Mouse (Mus musculus): ENCODE measurements at regions not wholly inside any gene's neighbourhood (a gene's known extent, or its start where the extent isn't known, plus 50 kb on each side); places are given as distances from the start of the nearest gene placed in this dataset.

DNA sequence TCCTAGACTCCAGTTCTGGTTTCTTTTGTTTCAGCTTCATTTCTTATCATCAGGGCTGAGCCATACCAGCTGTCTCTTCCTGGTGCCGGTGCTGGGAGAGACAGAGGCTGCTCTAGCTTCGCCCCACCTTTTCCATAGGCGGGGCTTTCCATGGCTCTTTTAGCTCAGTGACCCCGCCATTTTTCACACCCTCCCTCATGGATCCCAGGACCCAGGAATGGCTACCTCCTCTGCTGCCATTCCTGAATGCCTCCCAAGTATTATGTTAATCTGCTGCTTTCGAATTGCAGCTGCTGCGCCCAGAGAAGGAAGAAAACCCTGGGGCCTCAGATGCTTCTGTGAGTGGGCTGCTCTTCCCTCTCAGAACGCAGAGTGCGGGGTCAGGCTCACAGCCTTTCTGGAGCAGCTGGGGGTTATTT, 214.9 kb downstream of the Pik3r1 start:
- H3ac ChIP-seq (ENCODE audit: control insufficient read depth, insufficient read length) = no peak overlapping the region
- peak overlapping the region; percentile 34 for H3K4me2 ChIP-seq (ENCODE audit: low read depth)
- H3K27me3 ChIP-seq (ENCODE audit: control insufficient read depth, insufficient read depth, insufficient read length) = no peaks in the 10 kb centered on the region
- no peak overlapping the region for H3K4me3 ChIP-seq
- no peaks in the 10 kb centered on the region for H3K79me2 ChIP-seq (ENCODE audit: control insufficient read depth, insufficient read depth)
- TF ChIP-seq MAX (IDR thresholded peaks at IDR 0.05; ENCODE audit: low read depth) = no peak
- no peaks in the 10 kb centered on the region for H3K36me3 ChIP-seq (ENCODE audit: control insufficient read depth, insufficient read depth)

DNA sequence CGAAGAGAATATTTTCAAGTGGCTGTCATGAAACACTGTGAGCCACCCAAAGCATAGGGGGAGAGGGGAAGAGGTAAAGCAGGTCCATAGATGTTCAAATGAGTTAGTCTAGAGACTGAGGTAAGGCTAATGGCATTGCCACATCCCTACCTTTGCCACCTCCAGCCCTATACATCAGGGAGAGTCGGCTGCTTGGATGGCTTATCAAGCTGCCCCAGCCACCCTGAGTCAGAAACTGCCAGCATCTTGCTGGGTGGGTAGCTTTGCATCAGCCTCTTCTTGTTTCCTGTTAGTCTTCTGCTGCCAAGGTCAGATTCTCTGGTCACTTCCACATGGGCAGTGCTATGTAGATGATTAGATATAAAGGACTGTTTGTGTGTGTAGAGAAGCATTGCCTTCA, 215.6 kb downstream of the Pik3r1 start:
- H3K79me2 ChIP-seq (ENCODE audit: control insufficient read depth, insufficient read depth) = no peaks in the 10 kb centered on the region
- no peak overlapping the region for H3ac ChIP-seq (ENCODE audit: control insufficient read depth, insufficient read length)
- no peaks in the 10 kb centered on the region for H3K36me3 ChIP-seq (ENCODE audit: control insufficient read depth, insufficient read depth)
- H3K27me3 ChIP-seq (ENCODE audit: control insufficient read depth, insufficient read depth, insufficient read length) = no peaks in the 10 kb centered on the region
- peak overlapping the region; percentile 34 for H3K4me2 ChIP-seq (ENCODE audit: low read depth)
- no peak overlapping the region for H3K4me3 ChIP-seq
- TF ChIP-seq MYOD1 (IDR thresholded peaks at IDR 0.05; ENCODE audit: control insufficient read depth in 1 of 3, insufficient read length in 2 of 3, low read depth in 2 of 3) = no peak
- no peak for TF ChIP-seq TCF3 (IDR thresholded peaks at IDR 0.05; ENCODE audit: insufficient read length, low read depth)
- no peak for TF ChIP-seq E2F4 (IDR thresholded peaks at IDR 0.05; ENCODE audit: insufficient read depth)
- TF ChIP-seq SRF (IDR thresholded peaks at IDR 0.05; ENCODE audit: control insufficient read depth, insufficient read length, low read depth) = no peak
- no peak for TF ChIP-seq REST (IDR thresholded peaks at IDR 0.05; ENCODE audit: insufficient read depth, insufficient read length)
- TF ChIP-seq POLR2A (IDR thresholded peaks at IDR 0.05; ENCODE audit: insufficient read length, low read depth) = no peak
- no peak for TF ChIP-seq USF1 (IDR thresholded peaks at IDR 0.05; ENCODE audit: low read depth)
- TF ChIP-seq MAX (IDR thresholded peaks at IDR 0.05; ENCODE audit: low read depth) = no peak
- TF ChIP-seq TCF12 (IDR thresholded peaks at IDR 0.05; ENCODE audit: insufficient read depth, poor library complexity, severe bottlenecking) = no peak

- no peak for TF ChIP-seq REST (IDR thresholded peaks at IDR 0.05; ENCODE audit: insufficient read depth, insufficient read length)
- TF ChIP-seq E2F4 (IDR thresholded peaks at IDR 0.05; ENCODE audit: insufficient read depth) = no peak
- TF ChIP-seq SRF (IDR thresholded peaks at IDR 0.05; ENCODE audit: control insufficient read depth, insufficient read length, low read depth) = no peak
- TF ChIP-seq USF1 (IDR thresholded peaks at IDR 0.05; ENCODE audit: low read depth) = no peak
- TF ChIP-seq CEBPB (IDR thresholded peaks at IDR 0.05; ENCODE audit: insufficient read depth, poor library complexity, severe bottlenecking) = no peak
- TF ChIP-seq MAX (IDR thresholded peaks at IDR 0.05; ENCODE audit: low read depth) = no peak
- no peak for TF ChIP-seq POLR2A (IDR thresholded peaks at IDR 0.05; ENCODE audit: insufficient read length, low read depth)
- TF ChIP-seq TCF3 (IDR thresholded peaks at IDR 0.05; ENCODE audit: insufficient read length, low read depth) = no peak
- no peak for TF ChIP-seq MYOD1 (IDR thresholded peaks at IDR 0.05; ENCODE audit: control insufficient read depth in 1 of 3, insufficient read length in 2 of 3, low read depth in 2 of 3)
- no peak for TF ChIP-seq MYOG (IDR thresholded peaks at IDR 0.05; ENCODE audit: control insufficient read depth in 1 of 3, insufficient read depth in 1 of 3, insufficient read length in 2 of 3, low read depth in 2 of 3)
- no peak for TF ChIP-seq TCF12 (IDR thresholded peaks at IDR 0.05; ENCODE audit: insufficient read depth, poor library complexity, severe bottlenecking)
- TF ChIP-seq POLR2AphosphoS2 (IDR thresholded peaks at IDR 0.05; ENCODE audit: insufficient read length, low read depth) = no peak
- H3ac ChIP-seq (ENCODE audit: control insufficient read depth, insufficient read length) = no peak overlapping the region
- H3K27me3 ChIP-seq (ENCODE audit: control insufficient read depth, insufficient read depth, insufficient read length) = no peaks in the 10 kb centered on the region
- H3K4me3 ChIP-seq = no peak overlapping the region
- H3K36me3 ChIP-seq (ENCODE audit: control insufficient read depth, insufficient read depth) = no peaks in the 10 kb centered on the region
- H3K4me2 ChIP-seq (ENCODE audit: low read depth) = no peak overlapping the region
- H3K79me2 ChIP-seq (ENCODE audit: control insufficient read depth, insufficient read depth) = no peaks in the 10 kb centered on the region
These were observed 216.9 kb downstream of the Pik3r1 start for GRCm38 (mm10) chr13:101551068-101551467.

GRCm38 (mm10) chr13:101550526-101550925, 217.5 kb downstream of the Pik3r1 start:
- H3ac ChIP-seq (ENCODE audit: control insufficient read depth, insufficient read length) = no peak overlapping the region
- H3K4me2 ChIP-seq (ENCODE audit: low read depth) = no peak overlapping the region
- H3K79me2 ChIP-seq (ENCODE audit: control insufficient read depth, insufficient read depth) = no peaks in the 10 kb centered on the region
- no peak overlapping the region for H3K4me3 ChIP-seq
- H3K36me3 ChIP-seq (ENCODE audit: control insufficient read depth, insufficient read depth) = no peaks in the 10 kb centered on the region
- no peak for TF ChIP-seq MYOD1 (IDR thresholded peaks at IDR 0.05; ENCODE audit: control insufficient read depth in 1 of 3, insufficient read length in 2 of 3, low read depth in 2 of 3)
- H3K27me3 ChIP-seq (ENCODE audit: control insufficient read depth, insufficient read depth, insufficient read length) = no peaks in the 10 kb centered on the region

DNA sequence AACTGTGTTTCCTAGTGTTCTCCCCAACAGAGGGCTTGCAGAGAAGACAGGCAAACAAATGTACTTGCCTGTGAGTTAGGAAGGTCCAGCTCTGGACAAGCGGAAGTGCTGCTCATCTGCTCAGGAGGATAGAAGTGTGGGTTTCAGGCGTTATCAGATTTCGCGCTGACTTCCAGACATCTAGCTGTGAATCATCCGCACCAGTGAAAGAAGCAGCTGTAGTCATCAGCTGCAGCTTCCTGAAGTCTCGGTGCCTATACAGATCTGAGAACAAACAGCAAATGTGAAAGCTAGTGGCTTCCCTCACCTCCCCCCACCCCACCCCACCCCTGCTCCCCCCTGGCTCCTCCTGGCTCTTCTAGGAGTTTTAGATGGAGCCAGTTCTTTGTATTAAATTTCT, 220.1 kb downstream of the Pik3r1 start:
- Histone ChIP-seq H3K4me2 (ENCODE audit: low read depth) (peak overlapping the region; percentile 49), H3K27me3 (ENCODE audit: control insufficient read depth, insufficient read depth, insufficient read length) (no peaks in the 10 kb centered on the region), H3K4me3 (no peak overlapping the region), H3ac (ENCODE audit: control insufficient read depth, insufficient read length) (no peak overlapping the region), H3K36me3 (ENCODE audit: control insufficient read depth, insufficient read depth) (no peaks in the 10 kb centered on the region), H3K79me2 (ENCODE audit: control insufficient read depth, insufficient read depth) (no peaks in the 10 kb centered on the region)
- TF ChIP-seq TCF3 (IDR thresholded peaks at IDR 0.05; ENCODE audit: insufficient read length, low read depth) (peak; percentile 24), POLR2AphosphoS2 (IDR thresholded peaks at IDR 0.05; ENCODE audit: insufficient read length, low read depth) (no peak), MYOG (IDR thresholded peaks at IDR 0.05; ENCODE audit: control insufficient read depth in 1 of 3, insufficient read depth in 1 of 3, insufficient read length in 2 of 3, low read depth in 2 of 3) (peak; percentile 17 to 88 (median 68)), E2F4 (IDR thresholded peaks at IDR 0.05; ENCODE audit: insufficient read depth) (no peak), MYOD1 (IDR thresholded peaks at IDR 0.05; ENCODE audit: control insufficient read depth in 1 of 3, insufficient read length in 2 of 3, low read depth in 2 of 3) (peak in 2 of 3 experiments; percentile 87 to 91), TCF12 (IDR thresholded peaks at IDR 0.05; ENCODE audit: insufficient read depth, poor library complexity, severe bottlenecking) (peak; percentile 86), USF1 (IDR thresholded peaks at IDR 0.05; ENCODE audit: low read depth) (no peak), CEBPB (IDR thresholded peaks at IDR 0.05; ENCODE audit: insufficient read depth, poor library complexity, severe bottlenecking) (no peak)
